Mouse (Mus musculus) liver, adult 2 months (tissue): ENCODE data around the gene Grb2. TPM values are rescaled to one million over a fixed set of nuclear protein-coding genes. Genes with fewer than 3 reads are reported as not detected.
A peak's percentile ranks its signal among the peaks of the same experiment; 100 is the strongest.

Experiments
- DNase-seq: peaks from one replicate; pipeline ENCODE4 v3.0.0-alpha.2; 2011; ENCODE audit warnings: low read depth, low spot score; ENCODE audit errors: extremely low read depth
- H3K27ac ChIP-seq: fragments of 200-500 bp; replicated peaks from 2 replicates; pipeline ENCODE4 v1.5.1; 2012; ENCODE audit warnings: low read depth, mild to moderate bottlenecking, control low read depth, inconsistent platforms, low read length; ENCODE audit not compliant: insufficient read depth
- H3K27me3 ChIP-seq: fragments of 200-500 bp; 2 replicates; pipeline ENCODE4 v1.6.1; 2012; ENCODE audit warnings: mild to moderate bottlenecking, moderate library complexity, low read length, inconsistent platforms; ENCODE audit not compliant: control insufficient read depth, insufficient read depth
- H3K36me3 ChIP-seq: fragments of 200-500 bp; 2 replicates; pipeline ENCODE4 v1.6.1; 2012; ENCODE audit warnings: low read length, inconsistent platforms; ENCODE audit not compliant: control insufficient read depth, insufficient read depth
- H3K4me1 ChIP-seq: fragments of 200-500 bp; 2 replicates; pipeline ENCODE4 v1.6.1; 2011; ENCODE audit warnings: low read length; ENCODE audit not compliant: control insufficient read depth, insufficient read depth
- H3K4me3 ChIP-seq: fragments of 200-500 bp; 2 replicates; pipeline ENCODE4 v1.5.1; 2011; ENCODE audit warnings: low read depth, mild to moderate bottlenecking, control low read depth, low read length, moderate library complexity; ENCODE audit not compliant: insufficient read depth
- H3K79me2 ChIP-seq: fragments of 200-500 bp; 2 replicates; pipeline ENCODE4 v1.6.1; 2012; ENCODE audit warnings: inconsistent platforms, mild to moderate bottlenecking, low read length, moderate library complexity; ENCODE audit not compliant: control insufficient read depth, insufficient read depth
- H3K9ac ChIP-seq: fragments of 200-500 bp; 2 replicates; pipeline ENCODE4 v1.6.1; 2012; ENCODE audit warnings: low read depth, mild to moderate bottlenecking, control low read depth, inconsistent platforms, low read length
- CTCF ChIP-seq: fragments of 200-500 bp; IDR thresholded peaks from 2 replicates; pipeline ENCODE4 v1.5.1; 2011; ENCODE audit warnings: low read depth, low read length, control low read depth
- POLR2A ChIP-seq: fragments of 200-500 bp; IDR thresholded peaks from 2 replicates; pipeline ENCODE4 v1.6.1; 2011; ENCODE audit warnings: low read length, control low read depth; ENCODE audit not compliant: insufficient read depth; ENCODE audit errors: extremely low read depth
- WGBS: fragments of 180-500 bp; shearing (Covaris S2); methylation state at CpG from one replicate; pipeline ENCODE4 v1.1.7; 2018; 5-methylcytosine and 5-hydroxymethylcytosine counted together
- polyA plus RNA-seq: library from polyadenylated mRNA; depleted of rRNA; stranded (reverse); fragments of >200 nt; gene quantifications from 2 replicates; pipeline ENCODE4 v1.2.3, GENCODE M21; 2012
- total RNA-seq: library from RNA; depleted of rRNA; stranded (reverse); fragments of >200 nt; gene quantifications from 2 replicates; pipeline ENCODE4 v1.2.3, GENCODE M21; 2014

The Grb2 gene
- total and polyA plus RNA-seq, 2 experiments, result 14.7 to 27.7 TPM

DNA sequence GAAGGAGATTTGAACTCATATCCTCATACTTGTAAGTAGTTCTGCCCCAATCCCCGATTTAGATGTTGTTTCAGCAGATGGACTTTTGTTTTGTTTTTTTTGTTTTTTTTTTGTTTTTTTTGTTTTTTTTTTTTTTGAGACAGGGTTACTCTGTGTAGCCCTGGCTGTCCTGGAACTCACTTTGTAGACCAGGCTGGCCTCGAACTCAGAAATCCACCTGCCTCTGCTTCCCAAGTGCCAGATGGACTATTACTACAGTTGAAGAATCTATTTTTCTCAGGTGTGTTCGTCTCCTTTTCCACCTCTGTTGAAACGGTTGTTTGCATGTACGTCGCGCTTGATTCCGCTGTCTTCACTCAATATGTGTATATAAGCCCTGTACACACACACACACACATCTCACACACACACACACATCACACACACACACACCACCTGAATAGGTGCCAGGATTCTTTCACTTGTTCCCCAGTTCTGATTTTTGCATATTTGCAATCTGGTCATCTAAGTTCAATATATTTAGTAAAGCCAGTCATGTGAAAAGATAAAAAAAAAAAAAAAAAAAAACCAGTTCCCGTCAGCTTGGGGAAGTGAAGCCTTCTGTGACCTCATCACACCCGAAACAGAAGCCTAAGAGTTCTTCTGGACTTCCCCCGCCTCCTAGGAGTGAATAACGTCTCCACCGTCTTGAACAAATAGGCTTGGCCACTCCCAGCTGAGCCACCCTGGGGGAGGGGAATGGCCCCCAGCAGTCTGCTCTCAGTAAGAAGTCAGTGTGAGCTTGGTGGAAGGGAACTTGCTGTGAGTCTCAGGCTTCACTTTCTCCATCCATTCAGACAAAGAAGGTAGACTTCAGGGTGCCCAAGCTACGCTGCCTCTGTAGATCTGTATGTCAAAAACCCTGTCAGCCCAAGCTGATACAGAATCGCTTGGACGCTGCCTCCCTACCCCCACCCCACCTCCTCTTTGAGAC is 77.6 kb downstream of the Grb2 start:
- TF ChIP-seq POLR2A, result no peak
- no peak for TF ChIP-seq CTCF
- 0 out of 2 replicates have a peak, but pooled peaks cover 1% of the 10 kb centered on the region for H3K4me1 ChIP-seq
- H3K9ac ChIP-seq, result no peak overlapping the region
- peak overlapping the region; percentile 30 for H3K27ac ChIP-seq
- no peaks in the 10 kb centered on the region for H3K79me2 ChIP-seq
- H3K36me3 ChIP-seq, result no peaks in the 10 kb centered on the region
- 55% methylated on average over 16 of the region's 16 CpGs for WGBS
- no peaks in the 10 kb centered on the region for H3K27me3 ChIP-seq
- DNase-seq, result peak; percentile 53
- H3K4me3 ChIP-seq, result no peak overlapping the region

DNA sequence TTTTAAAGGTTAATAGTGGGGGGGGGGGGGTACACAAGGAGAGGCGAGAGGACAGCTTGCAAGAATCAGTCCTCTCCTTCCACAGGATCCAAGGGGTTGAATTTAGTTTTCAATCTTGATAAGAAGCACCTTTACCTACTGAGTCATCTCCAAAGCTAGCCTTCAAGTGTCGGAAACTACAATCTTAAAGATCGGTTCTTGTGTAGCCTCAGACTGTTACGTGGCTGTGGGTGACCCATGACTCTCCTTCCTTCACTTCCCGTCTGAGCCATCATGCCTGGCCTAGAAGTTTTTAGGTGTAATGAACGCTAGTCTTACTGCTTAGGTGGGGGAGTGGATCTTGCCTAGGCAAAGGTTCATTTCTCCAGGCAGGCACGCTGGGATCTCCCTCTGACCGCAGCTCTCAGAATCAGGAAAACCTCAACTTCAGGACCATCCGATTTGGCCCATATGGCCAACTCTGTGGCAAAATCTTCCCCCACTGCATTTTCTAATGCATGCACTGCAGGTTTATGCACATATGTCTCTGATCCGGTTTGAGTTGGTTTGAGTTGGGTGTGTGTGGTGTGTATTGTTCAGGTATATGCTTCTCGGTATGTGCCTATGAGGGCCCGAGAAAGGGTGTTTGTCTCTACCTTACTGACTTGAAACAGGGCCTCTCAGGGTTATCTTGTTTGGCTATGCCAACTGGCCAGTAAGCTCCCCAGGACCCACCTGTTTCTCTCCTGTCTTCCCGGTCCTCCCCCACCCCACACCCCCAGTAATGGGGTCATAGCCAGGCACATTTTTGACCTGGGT is 78.5 kb downstream of the Grb2 start:
- Histone ChIP-seq H3K9ac (no peak overlapping the region), H3K4me1 (0 out of 2 replicates have a peak, but pooled peaks cover 1% of the 10 kb centered on the region), H3K79me2 (no peaks in the 10 kb centered on the region), H3K27me3 (no peaks in the 10 kb centered on the region), H3K27ac (no peak overlapping the region), H3K36me3 (no peaks in the 10 kb centered on the region), H3K4me3 (no peak overlapping the region)
- no peak for TF ChIP-seq POLR2A
- no peak for TF ChIP-seq CTCF
- WGBS, result 90% methylated on average over 13 of the region's 13 CpGs
- DNase-seq, result no peak

GRCm38 (mm10) chr11:115628465-115629101 is 79.8 kb downstream of the Grb2 start:
- Histone ChIP-seq H3K27ac (0 out of 2 replicates have a peak overlapping the region, but pooled peaks have one; percentile 3), H3K4me3 (no peak overlapping the region; the same call in 1 of the 2 replicates), H3K9ac (no peak overlapping the region), H3K79me2 (no peaks in the 10 kb centered on the region), H3K4me1 (0 out of 2 replicates have a peak, but pooled peaks cover 1% of the 10 kb centered on the region), H3K27me3 (no peaks in the 10 kb centered on the region), H3K36me3 (no peaks in the 10 kb centered on the region)
- 26% methylated on average over 13 of the region's 13 CpGs for WGBS
- TF ChIP-seq POLR2A, result no peak
- TF ChIP-seq CTCF, result no peak
- DNase-seq, result no peak

GRCm38 (mm10) chr11:115627705-115628464 is 80.5 kb downstream of the Grb2 start, which contains the start of gene Slc25a19:
Gene Slc25a19, minus strand, starts transcription at chr11:115628295.
- no peaks in the 10 kb centered on the region for H3K27me3 ChIP-seq
- TF ChIP-seq POLR2A, result peak; percentile 83
- no peak for TF ChIP-seq CTCF
- peak within 1 kb of the TSS; percentile 33 for H3K27ac ChIP-seq
- under 1% methylated on average over 47 of the region's 47 CpGs for WGBS
- peak; percentile 100 for DNase-seq
- 0 out of 2 replicates have a peak, but pooled peaks cover 1% of the 10 kb centered on the region for H3K4me1 ChIP-seq
- peak within 1 kb of the TSS; percentile 76 for H3K4me3 ChIP-seq
- H3K9ac ChIP-seq, result peak within 1 kb of the TSS; percentile 69
- no peaks in the 10 kb centered on the region; the same call in 1 of the 2 replicates for H3K36me3 ChIP-seq
- H3K79me2 ChIP-seq, result no peaks in the 10 kb centered on the region
